Mouse (Mus musculus) myocyte (in vitro differentiated cells): ENCODE data around the gene Mcat. TPM values are rescaled to one million over a fixed set of nuclear protein-coding genes. Genes with fewer than 3 reads are reported as not detected.

Source experiments
- H3K27me3 ChIP-seq: one replicate; pipeline ENCODE4 v1.6.1; 2011; ENCODE audit not compliant: control insufficient read depth, insufficient read depth, insufficient read length
- H3K36me3 ChIP-seq: one replicate; pipeline ENCODE4 v1.6.1; 2011; ENCODE audit not compliant: control insufficient read depth, insufficient read depth
- H3K4me2 ChIP-seq: one replicate; pipeline ENCODE4 v1.6.1; 2011; ENCODE audit warnings: low read depth, control low read depth
- H3K4me3 ChIP-seq: one replicate; pipeline ENCODE4 v1.5.1; 2011; ENCODE audit warnings: mild to moderate bottlenecking, control low read depth, moderate library complexity
- H3K79me2 ChIP-seq: one replicate; pipeline ENCODE4 v1.6.1; 2011; ENCODE audit not compliant: control insufficient read depth, insufficient read depth
- H3ac ChIP-seq: one replicate; pipeline ENCODE4 v1.6.1; 2011; ENCODE audit not compliant: control insufficient read depth, insufficient read length
- CEBPB ChIP-seq: IDR thresholded peaks from 2 replicates; pipeline ENCODE4 v1.6.1; 2011; ENCODE audit warnings: mild to moderate bottlenecking, moderate library complexity; ENCODE audit not compliant: poor library complexity, insufficient read depth, severe bottlenecking
- E2F4 ChIP-seq: IDR thresholded peaks from one replicate; pipeline ENCODE4 v1.6.1; 2011; ENCODE audit warnings: mild to moderate bottlenecking, control low read depth, moderate library complexity; ENCODE audit not compliant: insufficient read depth
- MAX ChIP-seq: IDR thresholded peaks from one replicate; pipeline ENCODE4 v1.6.1; 2011; ENCODE audit warnings: low read depth, mild to moderate bottlenecking, control low read depth
- MYOD1 ChIP-seq, 3 experiments: IDR thresholded peaks; one replicate each; pipeline ENCODE4 v1.6.1; 2011; ENCODE audit warnings: control low read depth in 2 of 3, low read depth in 2 of 3, mild to moderate bottlenecking in 2 of 3, moderate library complexity in 1 of 3; ENCODE audit not compliant: insufficient read length in 2 of 3, control insufficient read depth in 1 of 3
- MYOG ChIP-seq, 3 experiments: IDR thresholded peaks; one replicate each; pipeline ENCODE4 v1.6.1; 2011; ENCODE audit warnings: control low read depth in 2 of 3, low read depth in 2 of 3, mild to moderate bottlenecking in 2 of 3; ENCODE audit not compliant: insufficient read length in 2 of 3, control insufficient read depth in 1 of 3, insufficient read depth in 1 of 3
- POLR2A ChIP-seq: IDR thresholded peaks from one replicate; pipeline ENCODE4 v1.6.1; 2011; ENCODE audit warnings: low read depth, mild to moderate bottlenecking, control low read depth, moderate library complexity; ENCODE audit not compliant: insufficient read length
- POLR2AphosphoS2 ChIP-seq: IDR thresholded peaks from one replicate; pipeline ENCODE4 v1.6.1; 2011; ENCODE audit warnings: low read depth, control low read depth; ENCODE audit not compliant: insufficient read length
- REST ChIP-seq: IDR thresholded peaks from one replicate; pipeline ENCODE4 v1.6.1; 2011; ENCODE audit warnings: mild to moderate bottlenecking, control low read depth, moderate library complexity; ENCODE audit not compliant: insufficient read depth, insufficient read length
- SRF ChIP-seq: IDR thresholded peaks from one replicate; pipeline ENCODE4 v1.6.1; 2011; ENCODE audit warnings: low read depth; ENCODE audit not compliant: control insufficient read depth, insufficient read length
- TCF12 ChIP-seq: IDR thresholded peaks from one replicate; pipeline ENCODE4 v1.6.1; 2011; ENCODE audit warnings: mild to moderate bottlenecking, control low read depth; ENCODE audit not compliant: poor library complexity, insufficient read depth, severe bottlenecking
- TCF3 ChIP-seq: IDR thresholded peaks from one replicate; pipeline ENCODE4 v1.6.1; 2011; ENCODE audit warnings: low read depth, control low read depth; ENCODE audit not compliant: insufficient read length
- USF1 ChIP-seq: IDR thresholded peaks from one replicate; pipeline ENCODE4 v1.6.1; 2011; ENCODE audit warnings: low read depth, mild to moderate bottlenecking, control low read depth, moderate library complexity
- polyA plus RNA-seq: library from polyadenylated mRNA; unstranded; fragments of >200 nt; fragmentation: generic; extraction: Trizol; gene quantifications from one replicate; pipeline ENCODE4 v1.2.1, GENCODE M21; 2012; ENCODE audit warnings: missing spikeins

Mcat gene
- polyA plus RNA-seq, 1 experiment: 55.9 TPM

GRCm38 (mm10) chr15:83497299-83497698, 66.3 kb downstream of the Mcat start:
- Histone ChIP-seq H3K4me2 (no peak overlapping the region), H3K36me3 (peaks cover 25% of the 10 kb centered on the region), H3K79me2 (no peaks in the 10 kb centered on the region), H3K4me3 (no peak overlapping the region), H3K27me3 (no peaks in the 10 kb centered on the region), H3ac (no peak overlapping the region)
- TF ChIP-seq USF1 (no peak), POLR2AphosphoS2 (no peak), MYOD1 (IDR thresholded peaks at IDR 0.05; ENCODE audit: control insufficient read depth in 1 of 3, insufficient read length in 2 of 3, low read depth in 2 of 3) (no peak), MYOG (IDR thresholded peaks at IDR 0.05; ENCODE audit: control insufficient read depth in 1 of 3, insufficient read depth in 1 of 3, insufficient read length in 2 of 3, low read depth in 2 of 3) (no peak), TCF12 (no peak), E2F4 (no peak), TCF3 (no peak), CEBPB (no peak), REST (no peak), MAX (no peak), SRF (no peak), POLR2A (no peak)

Other genes with a start within 250 kb of the Mcat start
- gene Arfgap3, start 213.5 kb downstream of the Mcat start, polyA plus RNA-seq: 45.3 TPM
- 122 TPM for gene Pacsin2, start 99.2 kb downstream of the Mcat start, polyA plus RNA-seq
- gene Ttll1, start 52.9 kb downstream of the Mcat start, polyA plus RNA-seq: 47.7 TPM
- 1.3 TPM for gene Bik, start 36.9 kb downstream of the Mcat start, polyA plus RNA-seq
- 937 TPM for gene Tspo, start 195 bp downstream of the Mcat start, polyA plus RNA-seq
- gene Ttll12, start 31.4 kb upstream of the Mcat start, polyA plus RNA-seq: 69.6 TPM
- gene Scube1, start 161.2 kb upstream of the Mcat start, polyA plus RNA-seq: not detected
- not detected for gene Mpped1, start 215.7 kb upstream of the Mcat start, polyA plus RNA-seq